Mouse (Mus musculus) heart, adult 18-20 months (tissue): ENCODE data around the gene Gfpt2. TPM values are rescaled to one million over a fixed set of nuclear protein-coding genes. Genes with fewer than 3 reads are reported as not detected.

Experiments
- DNase-seq, 2 experiments: peaks; one replicate each; pipeline ENCODE4 v3.0.0; 2021 to 2022; ENCODE audit warnings: mixed read lengths in 1 of 2
- total RNA-seq, 2 experiments: library from RNA; stranded (reverse); gene quantifications; 2 replicates each; pipeline ENCODE4 v1.2.3; 2021

Gene Gfpt2
- total RNA-seq, 2 experiments from 2014 or later, result 8.7 to 9.3 TPM

- DNase-seq, result no peak
Measured at GRCm38 (mm10) chr11:49837717-49838407, 43.9 kb downstream of the Gfpt2 start.

- peak in 1 of 2 experiments; percentile 15 for DNase-seq
Measured at GRCm38 (mm10) chr11:49840666-49841065, 46.7 kb downstream of the Gfpt2 start.

GRCm38 (mm10) chr11:49841886-49842285 is 47.9 kb downstream of the Gfpt2 start:
- no peak for DNase-seq

- peak in 1 of 2 experiments; percentile 20 for DNase-seq
Measured at GRCm38 (mm10) chr11:49842718-49843117, 48.7 kb downstream of the Gfpt2 start.

GRCm38 (mm10) chr11:49844311-49844710 is 50.3 kb downstream of the Gfpt2 start:
- DNase-seq, result no peak

- DNase-seq, result peak; percentile 62 to 83
Measured at GRCm38 (mm10) chr11:49844969-49845368, 51.0 kb downstream of the Gfpt2 start.

GRCm38 (mm10) chr11:49845958-49846357 is 52.0 kb downstream of the Gfpt2 start:
- DNase-seq, result no peak

- DNase-seq, result peak; percentile 98
Measured at GRCm38 (mm10) chr11:49846401-49847070, 52.6 kb downstream of the Gfpt2 start, which contains the start of gene Mapk9. Gene Mapk9 (plus strand): TSS chr11:49846751.

GRCm38 (mm10) chr11:49847071-49847810 is 53.3 kb downstream of the Gfpt2 start:
- DNase-seq, result peak; percentile 11 to 54

GRCm38 (mm10) chr11:49847811-49848078 is 53.8 kb downstream of the Gfpt2 start:
- DNase-seq, result no peak

GRCm38 (mm10) chr11:49848080-49848815 is 54.3 kb downstream of the Gfpt2 start:
- peak; percentile 39 to 41 for DNase-seq

GRCm38 (mm10) chr11:49850331-49850730 is 56.4 kb downstream of the Gfpt2 start:
- DNase-seq, result no peak

GRCm38 (mm10) chr11:49855144-49855543 is 61.2 kb downstream of the Gfpt2 start:
- DNase-seq, result no peak

- DNase-seq, result no peak
Measured at GRCm38 (mm10) chr11:49861139-49861538, 67.2 kb downstream of the Gfpt2 start.

GRCm38 (mm10) chr11:49863926-49864325 is 69.9 kb downstream of the Gfpt2 start:
- no peak for DNase-seq

- DNase-seq, result no peak
Measured at GRCm38 (mm10) chr11:49867320-49867719, 73.3 kb downstream of the Gfpt2 start.

GRCm38 (mm10) chr11:49869762-49870161 is 75.8 kb downstream of the Gfpt2 start:
- DNase-seq, result peak; percentile 60 to 81

- peak; percentile 12 to 58 for DNase-seq
Measured at GRCm38 (mm10) chr11:49871914-49872313, 77.9 kb downstream of the Gfpt2 start.

GRCm38 (mm10) chr11:49872779-49873178 is 78.8 kb downstream of the Gfpt2 start:
- no peak for DNase-seq

GRCm38 (mm10) chr11:49876948-49877817 is 83.2 kb downstream of the Gfpt2 start:
- peak; percentile 30 to 64 for DNase-seq

GRCm38 (mm10) chr11:49879950-49880642 is 86.1 kb downstream of the Gfpt2 start:
- no peak for DNase-seq
